Mouse (Mus musculus) forelimb bud, embryonic 11.5 days (tissue): ENCODE results near the gene Dhx35.

Experiments
- DNase-seq: peaks from one replicate; pipeline ENCODE4 v3.0.0-alpha.2; 2012; ENCODE audit warnings: low read depth, low spot score

Gene Dhx35

DNA sequence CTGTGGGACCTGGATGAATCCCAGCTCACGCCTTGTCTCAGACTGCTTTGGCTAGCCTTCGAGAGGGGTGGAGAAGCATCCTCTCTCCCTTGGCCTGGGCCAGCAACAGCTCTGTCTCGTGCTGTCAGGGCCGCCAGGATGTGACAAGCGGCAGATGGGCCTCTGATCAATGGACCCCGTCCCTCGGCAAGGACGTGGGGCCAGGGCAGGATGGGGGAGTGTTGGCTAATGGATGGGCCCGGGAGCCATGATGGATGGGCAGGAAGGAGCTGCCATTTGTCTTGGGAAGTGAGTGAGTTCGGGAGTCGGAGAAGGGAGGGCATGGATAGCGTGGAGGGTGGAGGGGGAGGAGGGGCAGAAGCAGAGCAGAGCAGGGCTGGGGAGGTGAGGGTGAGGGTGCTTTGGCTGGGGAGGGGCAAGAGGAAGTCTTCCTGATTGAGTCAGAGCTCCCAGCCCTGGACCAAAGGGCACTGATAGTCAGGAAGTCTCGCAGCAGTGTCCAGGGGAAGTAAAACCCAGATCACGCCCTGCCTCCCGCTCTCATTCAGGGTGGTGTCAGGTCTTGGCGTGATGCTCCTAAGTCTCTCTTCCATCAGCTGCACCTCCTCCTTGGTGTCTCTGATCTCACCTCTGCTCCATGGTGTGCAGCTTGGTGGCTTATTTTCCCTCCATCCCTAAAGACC, 98.7 kb downstream of the Dhx35 start:
- no peak for DNase-seq

DNA sequence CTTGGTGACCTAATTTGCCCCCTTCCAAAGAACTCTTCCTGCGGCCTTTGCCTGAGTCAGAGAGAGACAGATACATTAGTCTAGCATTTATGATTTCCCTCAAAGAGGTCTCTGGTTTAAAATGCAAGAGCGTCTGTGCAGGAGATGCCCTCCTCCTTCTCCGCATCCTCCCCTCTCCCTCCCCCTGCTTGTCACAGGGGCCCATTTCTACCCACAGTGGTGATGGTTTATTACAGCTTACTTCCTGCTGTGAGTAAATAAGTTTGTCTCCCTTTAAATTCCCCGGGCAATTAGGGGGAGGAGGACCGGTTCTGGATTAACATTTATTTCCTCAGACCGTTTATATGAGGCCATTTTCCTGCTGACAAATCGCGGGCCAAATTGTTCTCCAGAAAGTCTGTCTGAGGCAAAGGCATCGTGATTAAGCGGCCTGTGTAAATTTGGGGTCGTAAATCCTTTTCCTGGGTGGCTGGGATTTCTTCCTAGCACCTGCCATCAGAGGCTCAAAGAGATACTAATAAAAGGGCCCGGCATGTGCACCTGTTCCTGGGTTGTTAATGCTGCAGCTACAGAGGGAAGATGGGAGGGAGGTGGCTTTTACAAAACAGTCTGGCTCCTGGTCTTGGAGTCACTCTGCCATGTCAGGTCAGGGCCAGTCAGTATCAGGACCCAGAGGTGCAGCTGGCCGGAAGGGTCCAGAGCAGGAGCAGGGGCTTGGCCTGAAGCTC, 104.0 kb downstream of the Dhx35 start:
- no peak for DNase-seq
